Mouse (Mus musculus): ENCODE results near the gene Grtp1. TPM values are rescaled to one million over a fixed set of nuclear protein-coding genes. Genes with fewer than 3 reads are reported as not detected.

The Grtp1 gene
- polyA plus RNA-seq (2014; fragmentation: Nextera tagmentation; extraction: Ambion mirVana) = 15.9 and 17.6 TPM in 2 replicates

- Histone ChIP-seq H3K27ac (replicated peaks; ENCODE audit: low read depth, low read length) (no peak within 1 kb of the TSS), H3K9me3 (ENCODE audit: control insufficient read depth, low read length) (no peaks in the 10 kb centered on the region), H3K36me3 (ENCODE audit: control insufficient read depth, insufficient read depth, low read length) (no peaks in the 10 kb centered on the region), H3K4me1 (ENCODE audit: control insufficient read depth, insufficient read depth, low read length) (peaks cover 7% of the 10 kb centered on the region), H3K4me2 (ENCODE audit: low read length) (peak within 1 kb of the TSS; percentile 85), H3K27me3 (ENCODE audit: control insufficient read depth, insufficient read depth, low read length) (peaks cover 23% of the 10 kb centered on the region), H3K4me3 (replicated peaks; ENCODE audit: low read depth, low read length) (peak within 1 kb of the TSS; percentile 80), H3K9ac (replicated peaks; ENCODE audit: low read length) (peak within 1 kb of the TSS; percentile 75)
- DNase-seq = peak; percentile 70
- WGBS = under 1% methylated on average over 58 of the region's 58 CpGs
- peak; percentile 69; the same call in 1 of the 2 replicates for ATAC-seq (ENCODE audit: low FRiP score, low TSS enrichment)
Observed at GRCm38 (mm10) chr8:13200301-13201012, at the start of gene Grtp1. Gene Grtp1, minus strand, starts transcription at chr8:13200620.

GRCm38 (mm10) chr8:13244343-13244880, 44.0 kb upstream of the Grtp1 start:
- Histone ChIP-seq H3K36me3 (ENCODE audit: control insufficient read depth, insufficient read depth, low read length) (no peaks in the 10 kb centered on the region), H3K27me3 (ENCODE audit: control insufficient read depth, insufficient read depth, low read length) (no peaks in the 10 kb centered on the region), H3K27ac (replicated peaks; ENCODE audit: low read depth, low read length) (no peak overlapping the region), H3K9me3 (ENCODE audit: control insufficient read depth, low read length) (no peaks in the 10 kb centered on the region), H3K4me3 (replicated peaks; ENCODE audit: low read depth, low read length) (no peak overlapping the region), H3K4me2 (ENCODE audit: low read length) (no peak overlapping the region), H3K4me1 (ENCODE audit: control insufficient read depth, insufficient read depth, low read length) (no peaks in the 10 kb centered on the region), H3K9ac (replicated peaks; ENCODE audit: low read length) (no peak overlapping the region)
- 89% methylated on average over 11 of the region's 11 CpGs for WGBS
- no peak for ATAC-seq (ENCODE audit: low FRiP score, low TSS enrichment)
- DNase-seq = no peak

GRCm38 (mm10) chr8:13242985-13243870, 42.8 kb upstream of the Grtp1 start:
- WGBS = 84% methylated on average over 10 of the region's 10 CpGs
- Histone ChIP-seq H3K9ac (replicated peaks; ENCODE audit: low read length) (no peak overlapping the region), H3K27ac (replicated peaks; ENCODE audit: low read depth, low read length) (no peak overlapping the region), H3K36me3 (ENCODE audit: control insufficient read depth, insufficient read depth, low read length) (no peaks in the 10 kb centered on the region), H3K4me3 (replicated peaks; ENCODE audit: low read depth, low read length) (no peak overlapping the region), H3K9me3 (ENCODE audit: control insufficient read depth, low read length) (no peaks in the 10 kb centered on the region), H3K4me2 (ENCODE audit: low read length) (no peak overlapping the region), H3K4me1 (ENCODE audit: control insufficient read depth, insufficient read depth, low read length) (no peaks in the 10 kb centered on the region), H3K27me3 (ENCODE audit: control insufficient read depth, insufficient read depth, low read length) (no peaks in the 10 kb centered on the region)
- ATAC-seq (ENCODE audit: low FRiP score, low TSS enrichment) = no peak
- DNase-seq = no peak

GRCm38 (mm10) chr8:13240691-13241090, 40.3 kb upstream of the Grtp1 start:
- H3K9me3 ChIP-seq (ENCODE audit: control insufficient read depth, low read length) = no peaks in the 10 kb centered on the region
- no peak for ATAC-seq (ENCODE audit: low FRiP score, low TSS enrichment)
- H3K4me1 ChIP-seq (ENCODE audit: control insufficient read depth, insufficient read depth, low read length) = no peaks in the 10 kb centered on the region
- no peak overlapping the region for H3K9ac ChIP-seq (replicated peaks; ENCODE audit: low read length)
- WGBS = 81% methylated on average over 7 of the region's 7 CpGs
- no peak for DNase-seq
- no peaks in the 10 kb centered on the region for H3K27me3 ChIP-seq (ENCODE audit: control insufficient read depth, insufficient read depth, low read length)
- no peak overlapping the region for H3K27ac ChIP-seq (replicated peaks; ENCODE audit: low read depth, low read length)
- no peaks in the 10 kb centered on the region for H3K36me3 ChIP-seq (ENCODE audit: control insufficient read depth, insufficient read depth, low read length)
- H3K4me2 ChIP-seq (ENCODE audit: low read length) = no peak overlapping the region
- H3K4me3 ChIP-seq (replicated peaks; ENCODE audit: low read depth, low read length) = no peak overlapping the region

GRCm38 (mm10) chr8:13240055-13240454, 39.6 kb upstream of the Grtp1 start:
- Histone ChIP-seq H3K27ac (replicated peaks; ENCODE audit: low read depth, low read length) (no peak overlapping the region), H3K9me3 (ENCODE audit: control insufficient read depth, low read length) (no peaks in the 10 kb centered on the region), H3K9ac (replicated peaks; ENCODE audit: low read length) (no peak overlapping the region), H3K4me1 (ENCODE audit: control insufficient read depth, insufficient read depth, low read length) (no peaks in the 10 kb centered on the region), H3K27me3 (ENCODE audit: control insufficient read depth, insufficient read depth, low read length) (no peaks in the 10 kb centered on the region), H3K36me3 (ENCODE audit: control insufficient read depth, insufficient read depth, low read length) (no peaks in the 10 kb centered on the region), H3K4me2 (ENCODE audit: low read length) (no peak overlapping the region), H3K4me3 (replicated peaks; ENCODE audit: low read depth, low read length) (no peak overlapping the region)
- no peak for ATAC-seq (ENCODE audit: low FRiP score, low TSS enrichment)
- 94% methylated on average over 9 of the region's 9 CpGs for WGBS
- no peak for DNase-seq

GRCm38 (mm10) chr8:13234803-13235202, 34.4 kb upstream of the Grtp1 start:
- ATAC-seq (ENCODE audit: low FRiP score, low TSS enrichment) (no peak), DNase-seq (no peak)
- H3K9me3 ChIP-seq (ENCODE audit: control insufficient read depth, low read length) = no peaks in the 10 kb centered on the region
- no peaks in the 10 kb centered on the region for H3K36me3 ChIP-seq (ENCODE audit: control insufficient read depth, insufficient read depth, low read length)
- 89% methylated on average over 13 of the region's 13 CpGs for WGBS
- no peaks in the 10 kb centered on the region for H3K27me3 ChIP-seq (ENCODE audit: control insufficient read depth, insufficient read depth, low read length)
- H3K4me1 ChIP-seq (ENCODE audit: control insufficient read depth, insufficient read depth, low read length) = no peaks in the 10 kb centered on the region
- H3K27ac ChIP-seq (replicated peaks; ENCODE audit: low read depth, low read length) = no peak overlapping the region
- no peak overlapping the region for H3K4me2 ChIP-seq (ENCODE audit: low read length)
- H3K4me3 ChIP-seq (replicated peaks; ENCODE audit: low read depth, low read length) = no peak overlapping the region
- H3K9ac ChIP-seq (replicated peaks; ENCODE audit: low read length) = no peak overlapping the region

- no peak overlapping the region for H3K9ac ChIP-seq (replicated peaks; ENCODE audit: low read length)
- 0 out of 2 replicates have a peak, but pooled peaks cover 8% of the 10 kb centered on the region for H3K4me1 ChIP-seq (ENCODE audit: control insufficient read depth, insufficient read depth, low read length)
- no peak overlapping the region for H3K4me2 ChIP-seq (ENCODE audit: low read length)
- H3K4me3 ChIP-seq (replicated peaks; ENCODE audit: low read depth, low read length) = no peak overlapping the region
- ATAC-seq (ENCODE audit: low FRiP score, low TSS enrichment) (no peak), DNase-seq (no peak)
- H3K27ac ChIP-seq (replicated peaks; ENCODE audit: low read depth, low read length) = no peak overlapping the region
- H3K9me3 ChIP-seq (ENCODE audit: control insufficient read depth, low read length) = no peaks in the 10 kb centered on the region
- H3K27me3 ChIP-seq (ENCODE audit: control insufficient read depth, insufficient read depth, low read length) = no peaks in the 10 kb centered on the region
- WGBS = 88% methylated on average over 4 of the region's 4 CpGs
- H3K36me3 ChIP-seq (ENCODE audit: control insufficient read depth, insufficient read depth, low read length) = no peaks in the 10 kb centered on the region
Observed at GRCm38 (mm10) chr8:13230471-13230870, 30.1 kb upstream of the Grtp1 start.

GRCm38 (mm10) chr8:13229802-13230201, 29.4 kb upstream of the Grtp1 start:
- no peak for DNase-seq
- no peak overlapping the region for H3K9ac ChIP-seq (replicated peaks; ENCODE audit: low read length)
- no peak for ATAC-seq (ENCODE audit: low FRiP score, low TSS enrichment)
- H3K4me2 ChIP-seq (ENCODE audit: low read length) = no peak overlapping the region
- 90% methylated on average over 12 of the region's 12 CpGs for WGBS
- no peaks in the 10 kb centered on the region for H3K9me3 ChIP-seq (ENCODE audit: control insufficient read depth, low read length)
- no peak overlapping the region for H3K4me3 ChIP-seq (replicated peaks; ENCODE audit: low read depth, low read length)
- no peaks in the 10 kb centered on the region for H3K36me3 ChIP-seq (ENCODE audit: control insufficient read depth, insufficient read depth, low read length)
- H3K27me3 ChIP-seq (ENCODE audit: control insufficient read depth, insufficient read depth, low read length) = no peaks in the 10 kb centered on the region
- H3K4me1 ChIP-seq (ENCODE audit: control insufficient read depth, insufficient read depth, low read length) = 0 out of 2 replicates have a peak, but pooled peaks cover 8% of the 10 kb centered on the region
- no peak overlapping the region for H3K27ac ChIP-seq (replicated peaks; ENCODE audit: low read depth, low read length)

All from midbrain, embryonic 14.5 days (tissue).